Mouse (Mus musculus) kidney, adult 2 months (tissue): Measurements from ENCODE around the gene Cdc42. TPM values are rescaled to one million over a fixed set of nuclear protein-coding genes. Genes with fewer than 3 reads are reported as not detected.

Experiments used
- DNase-seq: peaks from one replicate; pipeline ENCODE4 v3.0.0; 2021
- H3K27ac ChIP-seq: fragments of 200-500 bp; 2 replicates; pipeline ENCODE4 v1.5.1; 2012; ENCODE audit warnings: low read depth, low read length, control low read depth, inconsistent platforms; ENCODE audit not compliant: insufficient read depth
- H3K27me3 ChIP-seq: fragments of 200-500 bp; replicated peaks from 2 replicates; pipeline ENCODE4 v1.6.1; 2012; ENCODE audit warnings: mild to moderate bottlenecking, moderate library complexity, low read length, inconsistent platforms; ENCODE audit not compliant: control insufficient read depth, insufficient read depth
- H3K36me3 ChIP-seq: fragments of 200-500 bp; 2 replicates; pipeline ENCODE4 v1.6.1; 2012; ENCODE audit warnings: mild to moderate bottlenecking, moderate library complexity, low read length, inconsistent platforms; ENCODE audit not compliant: control insufficient read depth, insufficient read depth
- H3K4me1 ChIP-seq: fragments of 200-500 bp; 2 replicates; pipeline ENCODE4 v1.6.1; 2011; ENCODE audit warnings: low read length; ENCODE audit not compliant: control insufficient read depth, insufficient read depth
- H3K4me3 ChIP-seq: fragments of 200-500 bp; 2 replicates; pipeline ENCODE4 v1.5.1; 2011; ENCODE audit warnings: mild to moderate bottlenecking, low read depth, low read length, control low read depth; ENCODE audit not compliant: insufficient read depth
- CTCF ChIP-seq: fragments of 200-500 bp; conservative IDR thresholded peaks from 2 replicates; pipeline ENCODE4 v1.5.1; 2011; ENCODE audit warnings: low read depth, mild to moderate bottlenecking, control low read depth, low read length, moderate library complexity, mixed read lengths; ENCODE audit not compliant: insufficient read depth, insufficient read length
- POLR2A ChIP-seq: fragments of 200-500 bp; IDR thresholded peaks from one replicate; pipeline ENCODE4 v1.6.1; 2011; ENCODE audit warnings: low read depth, low read length, control low read depth
- WGBS: fragments of 180-500 bp; shearing (Covaris S2); methylation state at CpG from one replicate; pipeline ENCODE4 v1.1.7; 2018; 5-methylcytosine and 5-hydroxymethylcytosine counted together
- polyA plus RNA-seq: library from polyadenylated mRNA; depleted of rRNA; stranded (reverse); fragments of >200 nt; gene quantifications from 2 replicates; pipeline ENCODE4 v1.2.3, GENCODE M21; 2012

The Cdc42 gene
- polyA plus RNA-seq, 1 experiment, result 116 TPM

- no peak for DNase-seq
- TF ChIP-seq POLR2A, result no peak
- no peak for TF ChIP-seq CTCF
- Histone ChIP-seq H3K36me3 (peaks cover 5% of the 10 kb centered on the region; the same call in 1 of the 2 replicates), H3K4me1 (peaks cover 44% of the 10 kb centered on the region), H3K27me3 (no peaks in the 10 kb centered on the region), H3K27ac (peak overlapping the region; percentile 92), H3K4me3 (no peak overlapping the region)
- 57% methylated on average over 5 of the region's 5 CpGs for WGBS
Observed at GRCm38 (mm10) chr4:137336468-137336867, 21.1 kb downstream of the Cdc42 start.

GRCm38 (mm10) chr4:137332051-137332450 lies 25.5 kb downstream of the Cdc42 start:
- Histone ChIP-seq H3K27me3 (no peaks in the 10 kb centered on the region), H3K4me3 (no peak overlapping the region), H3K4me1 (peaks cover 20% of the 10 kb centered on the region), H3K36me3 (peaks cover 20% of the 10 kb centered on the region), H3K27ac (no peak overlapping the region)
- peak; percentile 72 for DNase-seq
- TF ChIP-seq CTCF, result no peak
- no peak for TF ChIP-seq POLR2A

- no peak for TF ChIP-seq CTCF
- peak; percentile 40 for DNase-seq
- Histone ChIP-seq H3K4me1 (no peaks in the 10 kb centered on the region), H3K27me3 (no peaks in the 10 kb centered on the region), H3K27ac (no peak overlapping the region), H3K4me3 (no peak overlapping the region), H3K36me3 (peaks cover 19% of the 10 kb centered on the region)
- 65% methylated on average over 3 of the region's 3 CpGs for WGBS
Observed at GRCm38 (mm10) chr4:137326494-137326893, 31.0 kb downstream of the Cdc42 start.

GRCm38 (mm10) chr4:137324926-137325325 lies 32.6 kb downstream of the Cdc42 start:
- no peak overlapping the region for H3K27ac ChIP-seq
- peaks cover 21% of the 10 kb centered on the region for H3K36me3 ChIP-seq
- no peak for DNase-seq
- TF ChIP-seq CTCF (no peak), POLR2A (no peak)
- no peaks in the 10 kb centered on the region for H3K27me3 ChIP-seq
- no peak overlapping the region for H3K4me3 ChIP-seq
- H3K4me1 ChIP-seq, result no peaks in the 10 kb centered on the region
- 71% methylated on average over 6 of the region's 6 CpGs for WGBS

- H3K27me3 ChIP-seq, result no peaks in the 10 kb centered on the region
- TF ChIP-seq POLR2A, result no peak
- no peak for TF ChIP-seq CTCF
- no peak for DNase-seq
- peaks cover 10% of the 10 kb centered on the region for H3K36me3 ChIP-seq
- no peaks in the 10 kb centered on the region; the same call in 1 of the 2 replicates for H3K4me1 ChIP-seq
- 83% methylated on average over 4 of the region's 4 CpGs for WGBS
- no peak overlapping the region for H3K4me3 ChIP-seq
- H3K27ac ChIP-seq, result no peak overlapping the region
Observed at GRCm38 (mm10) chr4:137316027-137316770, 41.3 kb downstream of the Cdc42 start.

GRCm38 (mm10) chr4:137315061-137315460 lies 42.5 kb downstream of the Cdc42 start:
- Histone ChIP-seq H3K36me3 (peaks cover 6% of the 10 kb centered on the region), H3K4me3 (no peak overlapping the region), H3K27ac (no peak overlapping the region), H3K27me3 (no peaks in the 10 kb centered on the region), H3K4me1 (no peaks in the 10 kb centered on the region; the same call in 1 of the 2 replicates)
- no peak for DNase-seq
- 74% methylated on average over 2 of the region's 2 CpGs for WGBS
- no peak for TF ChIP-seq CTCF
- TF ChIP-seq POLR2A, result no peak

- no peak for DNase-seq
- Histone ChIP-seq H3K27ac (no peak overlapping the region), H3K4me1 (no peaks in the 10 kb centered on the region; the same call in 1 of the 2 replicates), H3K4me3 (no peak overlapping the region), H3K36me3 (peaks cover 6% of the 10 kb centered on the region), H3K27me3 (no peaks in the 10 kb centered on the region)
- no peak for TF ChIP-seq POLR2A
- TF ChIP-seq CTCF, result no peak
- 38% methylated on average over 6 of the region's 6 CpGs for WGBS
Observed at GRCm38 (mm10) chr4:137314561-137314960, 43.0 kb downstream of the Cdc42 start.
